Mouse (Mus musculus) c-Kit-positive CD71-negative TER-119-negative erythroid progenitor cells, embryonic 14.5 days (primary cell): ENCODE measurements around the gene Serpina1e.

Experiments used
- DNase-seq: peaks from one replicate; pipeline ENCODE4 v3.0.0-alpha.2; 2013; ENCODE audit warnings: low read depth

The Serpina1e gene

GRCm38 (mm10) chr12:103958798-103959197 lies at the start of gene Serpina1e:
TSS of gene Serpina1e (minus strand) at chr12:103958975.
- no peak for DNase-seq

- no peak for DNase-seq
Measured at GRCm38 (mm10) chr12:104004689-104005088, 45.9 kb upstream of the Serpina1e start.

- no peak for DNase-seq
Measured at GRCm38 (mm10) chr12:104003238-104003612, 44.5 kb upstream of the Serpina1e start.

DNA sequence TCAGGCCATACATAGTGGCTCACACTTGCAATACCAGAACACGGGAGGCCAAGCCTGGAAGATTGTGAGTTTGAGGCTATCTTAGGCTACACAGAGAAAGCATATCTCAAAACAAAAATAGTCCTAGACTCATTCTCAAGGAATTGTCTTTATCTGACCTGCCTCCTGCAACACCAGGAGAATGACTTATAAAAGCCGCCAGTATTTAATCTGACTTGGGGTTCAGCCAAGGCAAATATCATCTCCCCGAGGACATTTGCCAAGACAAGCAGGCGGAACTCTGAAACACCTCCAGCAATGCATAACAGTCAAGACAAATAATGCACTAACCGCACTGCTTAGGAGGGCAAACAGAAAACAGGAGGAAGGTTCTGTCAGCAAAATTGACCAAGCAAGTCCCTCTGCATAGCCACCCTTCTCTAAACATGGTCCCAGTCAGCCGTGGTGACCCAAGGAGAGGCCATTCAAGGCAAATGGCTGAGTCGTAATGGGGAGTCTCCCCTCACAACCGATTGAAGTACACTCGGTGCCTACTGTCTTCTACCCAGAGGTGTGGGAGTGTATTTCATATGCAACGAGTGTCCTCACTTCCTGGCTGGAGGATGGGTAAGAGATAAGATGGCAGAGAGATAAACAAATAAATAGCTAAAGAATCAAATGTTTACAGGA lies 43.9 kb upstream of the Serpina1e start:
- no peak for DNase-seq

DNA sequence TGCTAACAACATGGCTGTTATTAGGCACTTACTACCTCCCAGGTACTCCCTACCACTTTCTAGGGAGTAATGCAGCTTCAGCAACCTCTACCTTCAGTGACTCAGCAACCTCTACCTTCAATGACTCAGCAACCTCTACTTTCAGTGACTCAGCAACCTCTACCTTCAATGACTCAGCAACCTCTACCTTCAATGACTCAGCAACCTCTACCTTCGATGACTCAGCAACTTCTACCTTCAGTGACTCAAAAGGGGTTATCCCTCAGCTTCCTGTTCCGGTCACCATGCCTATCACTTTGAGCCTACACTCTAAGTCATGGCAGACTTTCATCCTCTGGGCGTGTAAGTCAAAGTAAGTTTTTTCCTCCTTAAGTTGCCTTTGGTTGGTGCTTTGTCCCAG lies 41.8 kb upstream of the Serpina1e start:
- DNase-seq, result no peak

GRCm38 (mm10) chr12:103999611-104000010 lies 40.8 kb upstream of the Serpina1e start:
- DNase-seq, result no peak

DNA sequence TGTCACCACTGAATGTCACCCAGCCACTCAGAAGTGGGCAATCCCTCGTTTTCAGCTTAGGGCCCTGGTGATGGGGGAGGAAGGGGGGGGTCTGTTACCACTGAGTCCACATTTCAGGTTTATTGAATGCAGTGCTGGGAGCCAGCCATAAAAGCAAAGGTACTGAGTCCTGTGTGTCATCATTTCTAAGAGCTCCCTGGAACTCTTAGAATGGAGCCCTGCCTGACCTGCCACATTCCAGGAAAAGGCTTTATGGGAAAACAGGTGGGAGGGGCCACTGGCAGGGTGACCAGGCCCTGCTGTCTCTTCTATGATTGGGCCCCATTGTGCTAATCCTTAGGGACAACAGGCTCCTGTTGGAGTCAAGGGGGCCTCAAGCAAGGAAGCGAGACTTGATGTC lies 37.7 kb upstream of the Serpina1e start:
- no peak for DNase-seq

GRCm38 (mm10) chr12:103995292-103996072 lies 36.7 kb upstream of the Serpina1e start:
- DNase-seq, result no peak

DNA sequence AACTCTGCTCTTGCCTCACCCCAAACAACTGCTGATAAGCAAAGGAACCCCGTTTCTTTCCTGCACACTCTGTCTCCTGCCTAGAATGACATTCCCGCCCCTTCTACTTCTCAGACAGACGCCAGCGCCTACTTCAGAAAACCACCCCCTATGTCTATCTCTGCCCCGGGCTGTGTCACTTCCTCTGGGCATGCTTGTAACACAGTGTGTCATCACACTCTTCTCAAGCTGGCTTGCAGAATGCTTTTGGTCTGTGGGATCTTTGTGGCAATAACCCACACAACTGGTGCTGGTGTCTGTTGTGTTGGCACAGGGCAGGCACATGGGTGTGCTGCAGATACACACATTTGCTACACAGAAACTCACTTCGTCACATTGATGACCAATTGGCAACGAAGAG lies 34.2 kb upstream of the Serpina1e start:
- no peak for DNase-seq

DNA sequence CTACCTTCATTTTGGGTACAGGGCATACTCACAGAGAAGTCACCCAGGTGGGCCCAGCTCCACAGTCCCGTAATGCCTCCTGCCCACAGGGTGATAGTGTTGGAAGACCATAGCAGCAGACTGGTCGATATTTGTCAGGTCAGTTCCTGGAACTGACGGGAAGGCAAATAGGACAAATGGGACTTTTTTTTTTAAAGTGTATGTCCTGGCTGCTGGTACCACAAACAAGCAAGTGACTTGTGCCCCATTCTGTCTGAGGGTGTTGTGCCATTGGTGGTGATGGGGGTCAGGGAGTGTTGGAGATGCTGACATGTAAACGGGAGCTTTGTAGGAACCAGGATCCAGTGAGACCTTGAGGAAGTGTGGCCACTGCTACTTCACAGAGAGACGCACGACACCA lies 31.1 kb upstream of the Serpina1e start, which contains the start of gene Serpina11:
Gene Serpina11, minus strand, starts transcription at position 101 of the 400 bp plus-strand sequence.
- DNase-seq, result no peak

- no peak for DNase-seq
Measured at GRCm38 (mm10) chr12:103989514-103989767, 30.7 kb upstream of the Serpina1e start.

DNA sequence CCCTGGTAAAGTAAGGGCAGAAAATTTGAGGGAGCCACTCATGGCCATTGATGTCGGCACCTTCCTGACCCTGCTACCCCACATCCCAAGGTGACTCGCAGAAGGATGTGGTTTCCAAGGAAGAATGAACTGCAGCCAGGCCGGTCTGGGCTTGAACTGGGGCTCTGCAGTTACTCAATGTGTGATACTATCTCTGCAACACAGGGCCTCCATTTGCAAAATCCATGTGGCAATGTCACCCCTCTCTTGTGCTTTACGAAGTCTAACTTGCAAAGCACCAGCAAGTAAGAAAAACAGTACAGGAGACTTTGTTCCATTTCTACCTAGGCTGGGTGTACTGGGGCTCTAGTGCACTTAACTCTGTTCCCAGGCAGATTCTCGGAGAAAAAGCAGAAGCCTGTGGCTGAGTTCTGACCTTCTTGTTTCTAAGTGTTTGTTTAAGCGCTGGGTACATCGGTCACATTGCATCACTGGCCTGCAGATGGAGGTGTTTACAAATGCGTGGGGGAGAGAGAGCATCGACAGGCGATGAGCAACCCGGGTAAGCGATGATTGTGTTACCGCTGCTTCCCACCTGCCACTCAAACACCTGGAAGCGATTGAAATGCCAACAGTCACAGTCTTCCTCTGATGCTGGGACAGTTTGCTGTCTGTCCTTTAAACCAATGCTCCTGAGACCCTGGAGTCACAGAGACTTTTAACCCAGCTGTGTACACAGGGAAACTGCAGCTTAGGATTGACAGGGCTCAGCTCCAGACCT lies 30.2 kb upstream of the Serpina1e start:
- no peak for DNase-seq

GRCm38 (mm10) chr12:103985868-103986267 lies 27.1 kb upstream of the Serpina1e start:
- DNase-seq, result no peak

DNA sequence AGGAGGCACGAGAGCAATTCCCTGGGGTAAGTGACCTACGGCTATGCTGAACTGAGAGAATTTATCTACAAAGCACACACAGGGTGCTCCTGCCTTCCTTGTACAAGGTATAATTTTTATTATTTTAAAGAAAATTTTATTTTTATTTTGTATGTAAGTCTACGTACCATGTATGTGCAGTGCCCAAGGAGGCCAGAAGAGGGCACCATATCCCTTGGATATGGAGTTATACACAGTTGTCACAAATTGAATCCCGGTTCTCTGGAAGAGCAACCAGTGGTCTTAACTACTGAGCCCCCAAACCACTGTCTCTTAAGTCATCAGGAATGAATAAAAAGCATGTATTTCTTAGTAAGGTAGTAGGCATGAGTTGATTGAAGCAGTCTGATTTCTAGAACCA lies 26.2 kb upstream of the Serpina1e start:
- no peak for DNase-seq

DNA sequence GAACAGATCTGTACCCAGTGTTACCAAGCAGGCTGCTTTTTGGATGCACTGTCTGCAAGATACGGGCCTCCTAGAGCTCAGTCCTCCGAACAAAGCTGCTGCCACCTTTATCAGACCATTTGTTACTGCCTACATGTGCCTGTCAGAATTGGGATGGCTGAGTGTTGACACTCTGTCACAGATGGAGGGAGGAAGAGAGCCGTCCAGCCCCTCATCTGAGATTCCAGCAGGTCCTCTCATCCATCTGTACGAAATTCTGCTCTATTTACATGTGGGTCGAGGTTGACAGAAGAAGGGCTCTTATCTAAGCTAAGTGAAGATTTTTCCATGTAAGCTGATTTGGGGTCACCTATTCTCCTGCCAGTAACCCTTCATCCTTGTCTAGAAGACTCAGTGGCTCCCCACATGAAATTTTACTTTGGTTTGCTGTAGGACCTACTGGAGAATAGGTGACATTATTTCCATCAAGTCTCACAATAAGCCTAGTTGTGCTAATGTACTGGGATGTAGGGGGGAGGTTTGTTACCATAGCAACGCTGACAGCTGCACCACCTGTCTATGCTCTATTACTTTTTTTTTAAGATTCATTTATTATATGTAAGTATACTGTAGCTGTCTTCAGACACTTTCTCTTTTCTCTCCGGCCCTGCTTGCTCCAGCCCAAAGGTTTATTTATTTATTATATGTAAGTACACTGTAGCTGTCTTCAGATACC lies 23.0 kb upstream of the Serpina1e start:
- DNase-seq, result no peak

DNA sequence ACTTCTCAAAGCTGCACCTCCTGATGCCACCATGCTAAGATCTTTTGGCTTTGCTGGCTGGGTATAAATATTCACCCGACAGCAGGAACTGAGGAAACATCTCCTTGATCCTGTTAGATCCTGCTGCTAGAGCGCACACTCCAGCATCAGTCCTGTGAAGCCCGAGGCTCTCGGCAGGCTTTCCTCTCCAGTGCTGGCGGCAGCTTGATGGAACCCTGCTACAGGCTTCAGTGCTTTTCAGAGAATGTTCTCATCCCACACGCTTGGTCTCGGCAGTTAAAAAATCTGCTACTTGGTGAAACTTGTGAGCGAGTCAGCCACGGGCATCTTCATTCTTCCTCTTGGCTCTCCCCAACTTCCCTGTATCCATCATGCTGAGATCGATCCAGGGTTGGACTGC lies 19.5 kb upstream of the Serpina1e start:
- no peak for DNase-seq

- no peak for DNase-seq
Measured at GRCm38 (mm10) chr12:103977846-103978245, 19.1 kb upstream of the Serpina1e start.

DNA sequence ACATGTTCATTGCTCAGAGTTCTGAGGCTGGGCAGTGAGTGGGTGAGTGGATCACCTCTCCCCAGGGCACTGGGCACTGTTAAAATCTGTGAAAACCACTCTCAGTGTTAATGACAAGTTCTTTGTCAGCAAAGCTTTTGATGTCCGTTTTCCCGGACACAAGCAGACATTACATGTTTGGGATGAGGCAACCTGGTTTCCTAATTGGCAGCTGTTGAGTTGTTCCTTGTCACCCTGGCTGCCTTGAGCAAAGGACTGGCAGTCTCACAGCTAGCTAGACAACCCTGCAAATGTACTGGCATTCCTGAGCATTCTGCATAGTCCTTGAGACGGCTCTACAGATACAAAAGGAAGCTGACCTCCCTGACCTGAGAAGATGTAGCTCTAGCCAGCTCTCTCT lies 18.3 kb upstream of the Serpina1e start:
- no peak for DNase-seq

- no peak for DNase-seq
Measured at GRCm38 (mm10) chr12:103971080-103971479, 12.3 kb upstream of the Serpina1e start.

DNA sequence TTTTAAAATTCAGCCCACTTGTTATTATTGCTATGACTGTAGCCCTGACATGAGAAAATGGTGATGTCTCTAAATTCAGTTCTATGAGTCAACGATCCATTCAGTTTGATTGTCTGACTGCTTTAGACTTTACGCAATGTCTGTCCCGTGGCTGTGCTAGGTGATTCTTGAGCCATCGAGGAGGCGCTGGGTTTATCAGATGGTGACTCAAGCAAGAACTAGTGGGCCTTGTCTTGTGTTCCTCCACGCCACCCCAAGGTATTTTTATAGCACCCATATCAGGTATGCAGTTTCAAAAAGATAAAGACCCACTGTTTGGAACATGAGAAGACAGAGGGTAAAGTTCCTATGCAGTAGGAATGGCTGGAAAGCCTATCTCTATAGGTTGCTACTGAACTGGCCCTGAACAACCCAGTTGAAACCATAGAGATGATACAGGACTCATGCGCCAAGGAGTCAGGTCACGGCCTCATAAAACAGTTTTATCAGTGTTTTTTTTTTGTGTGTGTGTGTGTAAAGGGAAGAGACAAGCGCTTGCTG lies 10.9 kb upstream of the Serpina1e start:
- no peak for DNase-seq

DNA sequence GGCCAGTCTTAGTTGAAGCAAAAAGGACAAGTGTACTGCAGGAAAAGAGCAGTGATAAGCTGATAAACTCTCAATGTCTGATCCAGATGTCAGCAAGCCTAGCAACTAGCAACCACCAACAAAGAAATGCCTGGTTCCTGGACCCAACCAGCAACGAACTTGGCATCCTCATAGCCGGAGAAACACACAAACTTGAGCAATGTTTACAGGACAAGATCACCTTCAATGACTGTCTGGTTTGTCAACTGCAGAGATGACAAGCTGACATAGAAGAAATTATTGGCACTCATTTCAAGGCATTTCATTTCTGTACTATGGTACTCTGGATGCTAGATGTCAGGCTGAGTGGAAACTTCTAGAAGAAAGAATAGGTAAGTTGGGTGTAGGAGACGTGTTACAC lies 8.0 kb upstream of the Serpina1e start:
- no peak for DNase-seq

- no peak for DNase-seq
Measured at GRCm38 (mm10) chr12:103963288-103963687, 4.5 kb upstream of the Serpina1e start.
